Mouse (Mus musculus): ENCODE data around the gene Exosc9.

The Exosc9 gene

GRCm38 (mm10) chr3:36552406-36553047, at the start of gene Exosc9:
Exosc9 (plus strand) TSS chr3:36552606.
- DNase-seq (ENCODE audit: low read depth, low spot score): peak; percentile 87

- DNase-seq (ENCODE audit: low read depth, low spot score): no peak
These were observed 47.1 kb upstream of the Exosc9 start for GRCm38 (mm10) chr3:36505306-36505705.

- DNase-seq (ENCODE audit: low read depth, low spot score): no peak
These were observed 46.3 kb upstream of the Exosc9 start for GRCm38 (mm10) chr3:36505809-36506735.

- no peak for DNase-seq (ENCODE audit: low read depth, low spot score)
These were observed 40.9 kb upstream of the Exosc9 start for GRCm38 (mm10) chr3:36511491-36511890.

GRCm38 (mm10) chr3:36516196-36516595, 36.2 kb upstream of the Exosc9 start:
- DNase-seq (ENCODE audit: low read depth, low spot score): no peak

- no peak for DNase-seq (ENCODE audit: low read depth, low spot score)
These were observed 31.0 kb upstream of the Exosc9 start, which contains the start of gene Gm11549 for GRCm38 (mm10) chr3:36521073-36522060. Gm11549 (minus strand) TSS chr3:36521813.

GRCm38 (mm10) chr3:36522137-36522536, 30.3 kb upstream of the Exosc9 start:
- DNase-seq (ENCODE audit: low read depth, low spot score): no peak

GRCm38 (mm10) chr3:36524466-36524865, 27.9 kb upstream of the Exosc9 start:
- peak; percentile 71 for DNase-seq (ENCODE audit: low read depth, low spot score)

GRCm38 (mm10) chr3:36530345-36530744, 22.1 kb upstream of the Exosc9 start:
- peak; percentile 60 for DNase-seq (ENCODE audit: low read depth, low spot score)

GRCm38 (mm10) chr3:36530781-36531180, 21.6 kb upstream of the Exosc9 start:
- no peak for DNase-seq (ENCODE audit: low read depth, low spot score)

- DNase-seq (ENCODE audit: low read depth, low spot score): peak; percentile 77
These were observed 21.2 kb upstream of the Exosc9 start for GRCm38 (mm10) chr3:36531242-36531641.

GRCm38 (mm10) chr3:36531979-36532542, 20.3 kb upstream of the Exosc9 start:
- DNase-seq (ENCODE audit: low read depth, low spot score): no peak

GRCm38 (mm10) chr3:36532738-36533137, 19.7 kb upstream of the Exosc9 start:
- no peak for DNase-seq (ENCODE audit: low read depth, low spot score)

GRCm38 (mm10) chr3:36533201-36533672, 19.2 kb upstream of the Exosc9 start:
- no peak for DNase-seq (ENCODE audit: low read depth, low spot score)

GRCm38 (mm10) chr3:36536041-36536440, 16.4 kb upstream of the Exosc9 start:
- DNase-seq (ENCODE audit: low read depth, low spot score): no peak

GRCm38 (mm10) chr3:36537701-36538470, 14.5 kb upstream of the Exosc9 start:
- no peak for DNase-seq (ENCODE audit: low read depth, low spot score)

GRCm38 (mm10) chr3:36540756-36541155, 11.7 kb upstream of the Exosc9 start:
- peak; percentile 97 for DNase-seq (ENCODE audit: low read depth, low spot score)

- DNase-seq (ENCODE audit: low read depth, low spot score): peak; percentile 56
These were observed 11.0 kb upstream of the Exosc9 start for GRCm38 (mm10) chr3:36541399-36541798.

- no peak for DNase-seq (ENCODE audit: low read depth, low spot score)
These were observed 7.4 kb upstream of the Exosc9 start for GRCm38 (mm10) chr3:36544961-36545360.

- no peak for DNase-seq (ENCODE audit: low read depth, low spot score)
These were observed 1.1 kb upstream of the Exosc9 start for GRCm38 (mm10) chr3:36551343-36551742.
